Mouse (Mus musculus) liver, embryonic 16.5 days (tissue): ENCODE measurements around the gene Nxpe5. TPM values are rescaled to one million over a fixed set of nuclear protein-coding genes. Genes with fewer than 3 reads are reported as not detected.
A peak's percentile ranks its signal among the peaks of the same experiment; 100 is the strongest.
"Not testable (repeated sequence)": the region's sequence is repeated elsewhere in the genome, so short reads cannot be mapped to it uniquely, and the experiment has no call there.

ENCODE experiments used
- ATAC-seq: fragments of 200-750 bp; cut with Nextera tagmentation; 2 replicates; pipeline ENCODE4 v1.8.0; 2017; ENCODE audit warnings: low read depth, mild to moderate bottlenecking, moderate number of reproducible peaks, moderate library complexity
- H3K27ac ChIP-seq: fragments of 300-500 bp; sonication (generic); 2 replicates; pipeline ENCODE4 v1.5.1; 2014; ENCODE audit warnings: mild to moderate bottlenecking, low read length
- H3K27me3 ChIP-seq: fragments of 300-500 bp; sonication (generic); 2 replicates; pipeline ENCODE4 v1.6.1; 2014; ENCODE audit warnings: low read depth, low read length, mixed read lengths; ENCODE audit not compliant: control insufficient read depth, insufficient read depth
- H3K36me3 ChIP-seq: fragments of 300-500 bp; sonication (generic); 2 replicates; pipeline ENCODE4 v1.6.1; 2014; ENCODE audit warnings: mild to moderate bottlenecking; ENCODE audit not compliant: control insufficient read depth, insufficient read depth
- H3K4me1 ChIP-seq: fragments of 300-500 bp; sonication (generic); 2 replicates; pipeline ENCODE4 v1.6.1; 2014; ENCODE audit warnings: low read depth, low read length, mixed read lengths; ENCODE audit not compliant: control insufficient read depth
- H3K4me2 ChIP-seq: fragments of 300-500 bp; sonication (generic); 2 replicates; pipeline ENCODE4 v1.6.1; 2014; ENCODE audit warnings: low read depth, low read length, mixed read lengths
- H3K4me3 ChIP-seq: fragments of 300-500 bp; sonication (generic); 2 replicates; pipeline ENCODE4 v1.5.1; 2014; ENCODE audit warnings: low read depth, mild to moderate bottlenecking, low read length
- H3K9ac ChIP-seq: fragments of 300-500 bp; sonication (generic); 2 replicates; pipeline ENCODE4 v1.6.1; 2014; ENCODE audit warnings: low read depth, low read length
- H3K9me3 ChIP-seq: fragments of 300-500 bp; sonication (generic); replicated peaks from 2 replicates; pipeline ENCODE4 v1.6.1; 2016; ENCODE audit warnings: low read length; ENCODE audit not compliant: control insufficient read depth
- WGBS: fragments of 180-500 bp; shearing (Covaris S2); extraction: QIAGEN DNeasy Blood & Tissue Kit; methylation state at CpG from one replicate; pipeline ENCODE4 v1.1.7; 2014; ENCODE audit not compliant: insufficient replicate concordance; 5-methylcytosine and 5-hydroxymethylcytosine counted together
- polyA plus RNA-seq: library from polyadenylated mRNA; unstranded; fragments of >200 nt; fragmentation: Nextera tagmentation; extraction: Ambion mirVana; gene quantifications from 2 replicates; pipeline ENCODE4 v1.2.1, GENCODE M21; 2015

The Nxpe5 gene
- polyA plus RNA-seq, 1 experiment from 2014 or later, result 0.09 TPM

DNA sequence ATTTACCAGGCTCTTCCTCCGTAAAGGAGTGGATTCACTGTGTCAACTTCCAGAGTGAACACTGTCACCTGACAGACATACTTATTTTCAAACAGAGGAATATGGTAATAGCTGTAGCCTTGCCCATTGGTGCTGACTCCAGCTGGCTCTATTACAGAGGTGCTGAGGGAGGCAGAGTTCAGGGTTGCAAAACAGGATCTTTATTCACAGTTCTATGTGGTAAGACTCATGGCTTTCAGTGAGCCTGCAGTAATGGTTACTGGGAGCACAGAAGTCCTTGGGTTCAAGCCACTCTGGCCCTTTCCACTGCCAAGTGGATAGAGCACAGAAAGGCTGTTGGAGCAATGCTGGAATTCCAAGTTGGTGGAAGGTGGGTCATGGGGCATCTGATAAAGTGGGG lies 18.4 kb upstream of the Nxpe5 start:
- Histone ChIP-seq H3K9me3 (peaks cover 3% of the 10 kb centered on the region; the same call in 1 of the 2 replicates), H3K36me3 (no peaks in the 10 kb centered on the region), H3K27me3 (no peaks in the 10 kb centered on the region), H3K27ac (no peak overlapping the region), H3K4me2 (no peak overlapping the region), H3K4me3 (no peak overlapping the region), H3K4me1 (no peaks in the 10 kb centered on the region), H3K9ac (no peak overlapping the region)
- WGBS, result 64% methylated on average over 1 of the region's 1 CpGs
- ATAC-seq, result no peak

DNA sequence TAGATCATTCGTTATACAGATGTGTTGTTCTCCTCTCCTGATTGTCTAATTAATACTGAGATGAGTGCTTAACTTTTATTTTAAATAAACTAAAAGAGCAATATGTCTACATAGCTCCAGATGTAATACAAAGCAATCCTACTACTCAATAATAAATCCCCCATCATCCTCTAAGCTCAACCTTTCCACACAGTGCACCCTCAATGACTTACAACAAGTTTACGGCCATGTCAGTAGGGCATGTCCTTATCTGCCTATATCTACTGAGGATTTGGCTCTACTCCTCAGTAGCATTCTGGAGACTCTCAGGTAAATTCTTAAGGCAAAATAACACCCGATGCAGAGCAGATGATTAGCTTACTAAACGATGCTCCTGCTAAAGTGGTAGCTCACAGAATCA lies 17.8 kb upstream of the Nxpe5 start:
- H3K4me1 ChIP-seq, result no peaks in the 10 kb centered on the region
- 59% methylated on average over 4 of the region's 4 CpGs for WGBS
- H3K27me3 ChIP-seq, result no peaks in the 10 kb centered on the region
- ATAC-seq, result no peak
- peaks cover 3% of the 10 kb centered on the region; the same call in 1 of the 2 replicates for H3K9me3 ChIP-seq
- H3K4me2 ChIP-seq, result no peak overlapping the region
- no peaks in the 10 kb centered on the region for H3K36me3 ChIP-seq
- H3K27ac ChIP-seq, result no peak overlapping the region
- no peak overlapping the region for H3K9ac ChIP-seq
- no peak overlapping the region for H3K4me3 ChIP-seq

DNA sequence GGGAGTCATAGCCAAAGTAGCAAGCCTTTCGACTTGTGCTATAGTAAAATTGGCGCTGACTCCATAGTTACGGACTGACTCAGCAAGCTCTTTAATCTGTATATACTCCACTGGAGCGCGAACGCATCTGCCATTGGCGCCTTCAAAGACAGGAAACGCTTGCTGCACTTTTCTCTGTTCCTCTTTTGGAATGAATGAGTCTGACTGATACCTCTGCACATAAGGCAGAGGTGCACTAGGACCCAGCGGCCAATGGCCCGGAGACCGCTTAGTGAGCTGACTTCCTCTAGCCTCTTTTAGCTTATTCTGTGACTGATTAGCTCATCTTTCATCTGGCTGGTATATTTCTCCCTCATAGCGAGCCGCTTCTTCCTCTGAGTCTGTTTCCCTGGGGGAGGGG lies 9.1 kb upstream of the Nxpe5 start:
- H3K9ac ChIP-seq, ATAC-seq, H3K4me1 ChIP-seq, H3K27ac ChIP-seq, H3K4me2 ChIP-seq, H3K9me3 ChIP-seq, H3K27me3 ChIP-seq, H3K4me3 ChIP-seq, H3K36me3 ChIP-seq: not testable (repeated sequence)
- 83% methylated on average over 13 of the region's 13 CpGs for WGBS

DNA sequence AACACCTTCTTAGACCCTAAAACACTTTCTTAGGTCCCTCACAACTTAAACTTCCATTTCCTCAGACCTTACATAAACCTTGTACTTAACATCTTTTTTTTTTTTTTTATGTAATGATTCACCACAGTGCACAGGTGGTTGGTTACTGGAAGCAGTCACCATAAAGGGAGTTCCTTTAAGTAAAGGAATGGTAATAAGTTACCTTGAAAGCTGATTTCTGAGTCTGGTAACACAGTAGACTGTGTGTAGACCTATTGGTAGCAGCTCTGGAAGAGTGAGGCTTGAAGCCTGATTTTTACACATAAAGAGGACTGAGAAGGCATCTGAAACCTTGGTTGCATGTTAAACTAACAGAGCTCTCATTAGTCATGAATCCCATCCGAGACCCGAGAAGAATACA lies 5.8 kb upstream of the Nxpe5 start:
- 46% methylated on average over 2 of the region's 2 CpGs for WGBS
- Histone ChIP-seq H3K36me3 (no peaks in the 10 kb centered on the region), H3K4me1 (peaks cover 2% of the 10 kb centered on the region; the same call in 1 of the 2 replicates), H3K27me3 (no peaks in the 10 kb centered on the region), H3K4me2 (no peak overlapping the region), H3K27ac (no peak overlapping the region), H3K9ac (no peak overlapping the region), H3K4me3 (no peak overlapping the region), H3K9me3 (0 out of 2 replicates have a peak, but pooled peaks cover 3% of the 10 kb centered on the region)
- ATAC-seq, result no peak

DNA sequence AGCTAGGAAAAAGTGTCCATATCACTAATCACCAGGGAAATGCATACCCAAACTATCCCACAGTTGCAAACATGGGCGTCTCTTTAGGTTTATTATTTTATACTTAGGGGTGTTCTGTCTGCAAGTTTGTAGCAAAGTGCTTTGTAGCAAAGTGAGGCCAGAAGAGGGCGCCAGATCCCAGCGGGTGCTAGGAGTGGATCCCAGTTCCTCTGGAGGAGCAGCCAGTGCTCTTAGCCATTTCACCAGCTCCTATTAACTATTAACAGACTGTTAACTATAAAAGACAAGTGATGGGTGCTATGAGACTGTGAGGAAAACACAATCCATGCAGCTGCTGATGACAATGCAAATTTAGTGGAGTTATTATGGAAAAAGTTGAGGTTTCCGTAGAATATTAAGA lies 3.6 kb upstream of the Nxpe5 start:
- Histone ChIP-seq H3K27me3 (no peaks in the 10 kb centered on the region), H3K36me3 (no peaks in the 10 kb centered on the region), H3K4me3 (no peak overlapping the region), H3K27ac (no peak overlapping the region), H3K4me1 (peaks cover 2% of the 10 kb centered on the region; the same call in 1 of the 2 replicates), H3K4me2 (no peak overlapping the region), H3K9me3 (no peaks in the 10 kb centered on the region), H3K9ac (no peak overlapping the region)
- 21% methylated on average over 4 of the region's 4 CpGs for WGBS
- 0 out of 2 replicates have a peak, but pooled peaks have one; percentile 37 for ATAC-seq

DNA sequence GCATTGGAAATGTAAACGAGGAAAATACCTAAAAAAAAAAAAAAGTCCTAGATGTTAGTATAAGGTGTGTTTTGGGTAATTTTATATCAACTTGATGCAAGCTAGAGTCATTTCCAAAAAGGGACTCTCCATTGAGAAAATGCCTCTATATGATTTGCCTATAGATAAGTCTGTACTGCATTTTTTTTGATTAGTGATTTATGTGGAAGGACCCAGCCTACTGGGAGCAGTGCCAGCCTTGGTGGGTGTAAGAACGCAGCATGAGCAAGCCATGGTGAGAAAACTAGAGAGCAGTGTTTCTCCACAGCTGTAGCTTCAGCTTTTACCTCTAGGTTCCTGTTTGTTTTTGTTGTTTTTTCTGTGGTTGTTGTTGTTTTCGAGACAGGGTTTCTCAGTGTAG lies 2.4 kb upstream of the Nxpe5 start:
- no peaks in the 10 kb centered on the region for H3K27me3 ChIP-seq
- no peak for ATAC-seq
- 46% methylated on average over 3 of the region's 3 CpGs for WGBS

DNA sequence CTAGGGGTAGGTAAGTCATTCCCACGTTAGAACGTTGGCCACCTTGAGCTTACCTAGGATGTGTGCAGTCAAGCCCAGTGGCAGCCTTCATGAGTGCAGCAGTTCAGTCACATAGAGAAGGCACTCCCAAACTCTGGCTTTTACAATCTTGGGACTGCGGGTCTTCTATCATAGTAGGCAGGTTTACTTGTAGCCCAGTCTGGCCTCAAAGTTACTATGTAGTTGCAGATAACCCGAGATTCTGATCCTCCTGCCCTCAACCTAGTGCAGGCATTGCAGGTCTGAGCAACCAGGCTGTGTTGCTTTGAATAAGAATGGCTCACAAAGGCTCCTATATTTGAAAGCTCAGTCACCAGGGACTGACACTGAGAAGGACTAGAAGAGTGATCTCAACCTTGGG lies 793 bp downstream of the Nxpe5 start:
- no peak overlapping the region for H3K4me3 ChIP-seq
- H3K4me2 ChIP-seq, result no peak overlapping the region
- peaks cover 2% of the 10 kb centered on the region; the same call in 1 of the 2 replicates for H3K4me1 ChIP-seq
- H3K9ac ChIP-seq, result no peak overlapping the region
- no peak overlapping the region for H3K27ac ChIP-seq
- H3K27me3 ChIP-seq, result no peaks in the 10 kb centered on the region
- no peaks in the 10 kb centered on the region for H3K9me3 ChIP-seq
- no peak for ATAC-seq
- WGBS, result 35% methylated on average over 4 of the region's 4 CpGs
- H3K36me3 ChIP-seq, result no peaks in the 10 kb centered on the region

More for the DNA sequence above, 2.4 kb upstream of the Nxpe5 start:
- Histone ChIP-seq H3K4me1 (peaks cover 2% of the 10 kb centered on the region; the same call in 1 of the 2 replicates), H3K27ac (no peak overlapping the region), H3K9me3 (no peaks in the 10 kb centered on the region), H3K36me3 (no peaks in the 10 kb centered on the region), H3K9ac (no peak overlapping the region), H3K4me2 (no peak overlapping the region), H3K4me3 (no peak overlapping the region)

DNA sequence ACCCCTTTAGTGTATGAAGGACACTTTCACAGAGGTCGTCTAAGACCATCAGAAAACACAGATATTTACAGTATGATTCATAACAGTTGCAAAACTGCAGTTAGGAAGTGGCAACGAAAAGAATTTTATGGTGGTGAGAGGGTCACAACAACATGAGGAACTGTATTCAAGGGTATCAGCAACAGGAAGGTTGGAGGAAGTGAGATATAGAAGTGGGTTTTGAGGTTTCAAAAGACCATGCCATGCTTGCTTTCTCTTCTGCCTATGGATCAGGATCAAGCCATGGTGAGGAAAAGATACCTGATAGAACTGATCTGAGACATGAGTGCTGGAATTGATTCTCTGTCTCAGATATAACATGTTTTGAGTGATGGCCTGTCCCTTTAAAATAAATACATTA lies 1.7 kb downstream of the Nxpe5 start:
- H3K4me1 ChIP-seq, result peaks cover under 1% of the 10 kb centered on the region; the same call in 1 of the 2 replicates
- H3K36me3 ChIP-seq, result no peaks in the 10 kb centered on the region
- H3K9me3 ChIP-seq, result no peaks in the 10 kb centered on the region
- H3K27me3 ChIP-seq, result no peaks in the 10 kb centered on the region
- no peak overlapping the region for H3K4me2 ChIP-seq
- no peak overlapping the region for H3K4me3 ChIP-seq
- WGBS, result 12% methylated on average over 2 of the region's 2 CpGs
- no peak overlapping the region for H3K9ac ChIP-seq
- H3K27ac ChIP-seq, result no peak overlapping the region
- ATAC-seq, result no peak

DNA sequence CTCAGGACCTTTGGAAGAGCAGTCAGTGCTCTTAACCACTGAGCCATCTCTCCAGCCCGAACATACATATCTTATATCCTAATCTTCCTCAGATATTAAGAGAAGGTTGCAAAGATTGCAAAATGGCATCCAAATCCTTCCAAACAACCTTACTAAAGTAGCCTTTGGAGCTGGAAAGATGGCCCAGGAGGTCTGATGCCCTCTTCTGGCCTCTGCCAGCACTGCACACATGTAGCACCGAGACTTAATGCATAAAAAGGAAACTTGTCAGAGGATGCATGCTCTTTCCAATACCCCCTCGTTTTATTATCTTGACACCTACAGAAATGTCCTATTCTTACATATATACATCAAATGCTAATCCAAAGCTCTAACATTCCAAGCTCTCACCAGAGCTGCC lies 2.3 kb downstream of the Nxpe5 start:
- Histone ChIP-seq H3K36me3 (no peaks in the 10 kb centered on the region), H3K27ac (no peak overlapping the region), H3K27me3 (no peaks in the 10 kb centered on the region), H3K4me1 (no peaks in the 10 kb centered on the region), H3K4me3 (no peak overlapping the region), H3K9ac (no peak overlapping the region), H3K9me3 (no peaks in the 10 kb centered on the region), H3K4me2 (no peak overlapping the region)
- 23% methylated on average over 3 of the region's 3 CpGs for WGBS
- no peak for ATAC-seq
